Mouse (Mus musculus): ENCODE data around the gene H3f3b. TPM values are rescaled to one million over a fixed set of nuclear protein-coding genes. Genes with fewer than 3 reads are reported as not detected.

The H3f3b gene
- polyA plus RNA-seq, 1 experiment from 2014 or later, result 1,357 TPM

GRCm38 (mm10) chr11:116007095-116007850 is 20.5 kb downstream of the H3f3b start:
- Histone ChIP-seq H3K4me1 (replicated peaks; ENCODE audit: control insufficient read depth, insufficient read depth) (peaks cover 6% of the 10 kb centered on the region; the same call in 1 of the 2 replicates), H3K36me3 (ENCODE audit: control insufficient read depth, insufficient read depth, low read length) (peaks cover 7% of the 10 kb centered on the region; the same call in 1 of the 2 replicates), H3K4me3 (ENCODE audit: low read depth, low read length) (no peak overlapping the region), H3K27me3 (ENCODE audit: control insufficient read depth, insufficient read depth, low read length) (no peaks in the 10 kb centered on the region), H3K27ac (replicated peaks) (no peak overlapping the region), H3K4me2 (replicated peaks; ENCODE audit: low read depth) (no peak overlapping the region), H3K9me3 (ENCODE audit: control insufficient read depth, low read length) (no peaks in the 10 kb centered on the region), H3K9ac (ENCODE audit: low read length) (no peak overlapping the region)
- ATAC-seq (ENCODE audit: low FRiP score, low TSS enrichment) (no peak), DNase-seq (ENCODE audit: low spot score) (no peak)
- TF ChIP-seq EP300 (optimal IDR thresholded peaks at IDR 0.05), result no peak
- no peak for TF ChIP-seq CTCF (IDR thresholded peaks at IDR 0.05; ENCODE audit: low read depth)
- 86% methylated on average over 28 of the region's 28 CpGs for WGBS

- Histone ChIP-seq H3K9me3 (ENCODE audit: control insufficient read depth, low read length) (no peaks in the 10 kb centered on the region), H3K27me3 (ENCODE audit: control insufficient read depth, insufficient read depth, low read length) (no peaks in the 10 kb centered on the region), H3K36me3 (ENCODE audit: control insufficient read depth, insufficient read depth, low read length) (peaks cover 7% of the 10 kb centered on the region; the same call in 1 of the 2 replicates), H3K9ac (ENCODE audit: low read length) (peak overlapping the region; percentile 63; the same call in 1 of the 2 replicates), H3K4me1 (replicated peaks; ENCODE audit: control insufficient read depth, insufficient read depth) (peaks cover 6% of the 10 kb centered on the region; the same call in 1 of the 2 replicates), H3K4me2 (replicated peaks; ENCODE audit: low read depth) (peak overlapping the region; percentile 59; the same call in 1 of the 2 replicates), H3K27ac (replicated peaks) (peak overlapping the region; percentile 86), H3K4me3 (ENCODE audit: low read depth, low read length) (no peak overlapping the region)
- ATAC-seq (ENCODE audit: low FRiP score, low TSS enrichment) (0 out of 2 replicates have a peak, but pooled peaks have one; percentile 7), DNase-seq (ENCODE audit: low spot score) (no peak)
- no peak for TF ChIP-seq CTCF (IDR thresholded peaks at IDR 0.05; ENCODE audit: low read depth)
- TF ChIP-seq EP300 (optimal IDR thresholded peaks at IDR 0.05), result no peak
- 73% methylated on average over 9 of the region's 9 CpGs for WGBS
These were observed 21.9 kb downstream of the H3f3b start for GRCm38 (mm10) chr11:116005701-116006419.

GRCm38 (mm10) chr11:116004840-116005700 is 22.7 kb downstream of the H3f3b start:
- peaks cover 6% of the 10 kb centered on the region; the same call in 1 of the 2 replicates for H3K4me1 ChIP-seq (replicated peaks; ENCODE audit: control insufficient read depth, insufficient read depth)
- H3K4me2 ChIP-seq (replicated peaks; ENCODE audit: low read depth), result peak overlapping the region; percentile 59
- peak overlapping the region; percentile 86 for H3K27ac ChIP-seq (replicated peaks)
- WGBS, result 8% methylated on average over 49 of the region's 54 CpGs
- ATAC-seq (ENCODE audit: low FRiP score, low TSS enrichment) (peak; percentile 77), DNase-seq (ENCODE audit: low spot score) (peak; percentile 90)
- H3K4me3 ChIP-seq (ENCODE audit: low read depth, low read length), result peak overlapping the region; percentile 35
- no peaks in the 10 kb centered on the region for H3K27me3 ChIP-seq (ENCODE audit: control insufficient read depth, insufficient read depth, low read length)
- TF ChIP-seq CTCF (IDR thresholded peaks at IDR 0.05; ENCODE audit: low read depth) (peak; percentile 81), EP300 (optimal IDR thresholded peaks at IDR 0.05) (no peak)
- H3K9ac ChIP-seq (ENCODE audit: low read length), result peak overlapping the region; percentile 63
- H3K9me3 ChIP-seq (ENCODE audit: control insufficient read depth, low read length), result no peaks in the 10 kb centered on the region
- H3K36me3 ChIP-seq (ENCODE audit: control insufficient read depth, insufficient read depth, low read length), result peaks cover 7% of the 10 kb centered on the region; the same call in 1 of the 2 replicates

GRCm38 (mm10) chr11:116004186-116004823 is 23.5 kb downstream of the H3f3b start:
- ATAC-seq (ENCODE audit: low FRiP score, low TSS enrichment) (no peak; the same call in 1 of the 2 replicates), DNase-seq (ENCODE audit: low spot score) (no peak)
- H3K36me3 ChIP-seq (ENCODE audit: control insufficient read depth, insufficient read depth, low read length), result peaks cover 7% of the 10 kb centered on the region; the same call in 1 of the 2 replicates
- peak overlapping the region; percentile 63 for H3K9ac ChIP-seq (ENCODE audit: low read length)
- TF ChIP-seq EP300 (optimal IDR thresholded peaks at IDR 0.05) (no peak), CTCF (IDR thresholded peaks at IDR 0.05; ENCODE audit: low read depth) (no peak)
- no peaks in the 10 kb centered on the region for H3K9me3 ChIP-seq (ENCODE audit: control insufficient read depth, low read length)
- WGBS, result 32% methylated on average over 8 of the region's 8 CpGs
- peak overlapping the region; percentile 86 for H3K27ac ChIP-seq (replicated peaks)
- H3K27me3 ChIP-seq (ENCODE audit: control insufficient read depth, insufficient read depth, low read length), result no peaks in the 10 kb centered on the region
- peaks cover 6% of the 10 kb centered on the region for H3K4me1 ChIP-seq (replicated peaks; ENCODE audit: control insufficient read depth, insufficient read depth)
- H3K4me3 ChIP-seq (ENCODE audit: low read depth, low read length), result peak overlapping the region; percentile 35
- peak overlapping the region; percentile 59 for H3K4me2 ChIP-seq (replicated peaks; ENCODE audit: low read depth)

GRCm38 (mm10) chr11:116002894-116003293 is 24.9 kb downstream of the H3f3b start:
- Histone ChIP-seq H3K4me1 (replicated peaks; ENCODE audit: control insufficient read depth, insufficient read depth) (peaks cover 6% of the 10 kb centered on the region), H3K27me3 (ENCODE audit: control insufficient read depth, insufficient read depth, low read length) (no peaks in the 10 kb centered on the region), H3K4me2 (replicated peaks; ENCODE audit: low read depth) (no peak overlapping the region), H3K9ac (ENCODE audit: low read length) (no peak overlapping the region), H3K36me3 (ENCODE audit: control insufficient read depth, insufficient read depth, low read length) (peaks cover 5% of the 10 kb centered on the region; the same call in 1 of the 2 replicates), H3K4me3 (ENCODE audit: low read depth, low read length) (no peak overlapping the region), H3K9me3 (ENCODE audit: control insufficient read depth, low read length) (no peaks in the 10 kb centered on the region), H3K27ac (replicated peaks) (no peak overlapping the region)
- TF ChIP-seq CTCF (IDR thresholded peaks at IDR 0.05; ENCODE audit: low read depth) (peak; percentile 52), EP300 (optimal IDR thresholded peaks at IDR 0.05) (no peak)
- DNase-seq (ENCODE audit: low spot score) (no peak), ATAC-seq (ENCODE audit: low FRiP score, low TSS enrichment) (no peak)
- 81% methylated on average over 3 of the region's 3 CpGs for WGBS

Data from stomach, postnatal 0 days (tissue).